Mouse (Mus musculus) lung, postnatal 4 days (tissue): ENCODE results near the gene H1fx.
A peak's percentile ranks its signal among the peaks of the same experiment; 100 is the strongest.
"Not testable (repeated sequence)": the region's sequence is repeated elsewhere in the genome, so short reads cannot be mapped to it uniquely, and the experiment has no call there.

Experiments
- DNase-seq, 2 experiments: peaks; one replicate each; pipeline ENCODE4 v3.0.0; 2021

H1fx gene

GRCm38 (mm10) chr6:87980374-87981029 is 935 bp downstream of the H1fx start:
- DNase-seq = peak; percentile 85 to 92

- DNase-seq = peak in 1 of 2 experiments; percentile 14
Observed at GRCm38 (mm10) chr6:87979728-87980127, 1.7 kb downstream of the H1fx start.

GRCm38 (mm10) chr6:87970041-87970440 is 11.4 kb downstream of the H1fx start:
- DNase-seq = peak in 1 of 2 experiments; percentile 11

GRCm38 (mm10) chr6:87962457-87962856 is 19.0 kb downstream of the H1fx start:
- not testable (repeated sequence) for DNase-seq

GRCm38 (mm10) chr6:87942179-87942578 is 39.3 kb downstream of the H1fx start:
- no peak for DNase-seq

- DNase-seq = no peak
Observed at GRCm38 (mm10) chr6:87938941-87939340, 42.5 kb downstream of the H1fx start.

GRCm38 (mm10) chr6:87937178-87937788 is 44.2 kb downstream of the H1fx start:
- DNase-seq = peak; percentile 27 to 62

GRCm38 (mm10) chr6:87935037-87935436 is 46.4 kb downstream of the H1fx start:
- DNase-seq = no peak
